ENCODE assay signal across 11 mouse cellular contexts in genomic region chr14:52580319-52580718, GRCm38 (mm10).
DNase-seq lines count a peak whose midpoint lies in the region; ATAC-seq and TF ChIP-seq lines count a peak whose summit lies in the region.
"Had no signal": no experiment of that assay in that cellular context is flagged by ENCODE, and none has a peak within 500 bp of the region (broad histone marks: within the 10 kb centered on the region; RNA-seq: fewer than 3 reads in every experiment).

No protein-coding gene starts in this region.

- H3K9me3 ChIP-seq in hindbrain, postnatal 0 days (ENCODE audit: low read length), result no peaks in the 10 kb centered on the region
- H3K9me3 ChIP-seq in hindbrain, embryonic 12.5 days (replicated peaks), result 0 out of 2 replicates have a peak, but pooled peaks cover 3% of the 10 kb centered on the region
- no peaks in the 10 kb centered on the region for H3K9me3 ChIP-seq in G1E (replicated peaks)

- no peak overlapping the region for H3K27ac ChIP-seq in hindbrain, postnatal 0 days
- H3K27ac ChIP-seq in hindbrain, embryonic 12.5 days, result no peak overlapping the region
- no peak overlapping the region for H3K27ac ChIP-seq in cerebellum, adult 2 months (ENCODE audit: insufficient read depth, low read length)
- H3K27ac ChIP-seq: liver, embryonic 14.5 days had no signal

- no peak overlapping the region for H3K9ac ChIP-seq in hindbrain, postnatal 0 days (replicated peaks; ENCODE audit: low read length)
- H3K9ac ChIP-seq in hindbrain, embryonic 12.5 days, result no peak overlapping the region
- H3K9ac ChIP-seq: liver, embryonic 14.5 days had no signal

- ATAC-seq in hindbrain, postnatal 0 days, result no peak
- no peak for ATAC-seq in hindbrain, embryonic 12.5 days (ENCODE audit: low FRiP score)
- ATAC-seq in G1E (ENCODE audit: extremely low read depth, insufficient number of reproducible peaks, low FRiP score, poor library complexity, severe bottlenecking), result no peak
- peak; percentile 46; the same call in 1 of the 2 replicates for ATAC-seq in megakaryocyte progenitor cell, adult 5-6 weeks (replicated peaks; ENCODE audit: poor library complexity)
- ATAC-seq: inflammation-experienced regulatory T-cells, adult 6 months had no signal

- peak; percentile 4 for DNase-seq in hindbrain, postnatal 0 days (ENCODE audit: low spot score)
- DNase-seq in 416B (ENCODE audit: low read depth) (peak; percentile 34), G1E (ENCODE audit: low spot score) (no peak)
- no peak for DNase-seq in lung, postnatal 25 days (ENCODE audit: low spot score)
- no peak for DNase-seq in cerebellum, adult 2 months
- no peak for DNase-seq in layer of hippocampus, adult 8-10 months (ENCODE audit: low spot score in 2 of 2)
- DNase-seq: gastrocnemius, postnatal 36 days had no signal

- H3K4me1 ChIP-seq in hindbrain, postnatal 0 days (ENCODE audit: insufficient read depth, low read length), result no peaks in the 10 kb centered on the region
- H3K4me1 ChIP-seq in hindbrain, embryonic 12.5 days, result no peaks in the 10 kb centered on the region
- H3K4me1 ChIP-seq in G1E (ENCODE audit: insufficient read depth, low read depth, low read length), result no peaks in the 10 kb centered on the region
- H3K4me1 ChIP-seq in cerebellum, adult 2 months (ENCODE audit: control insufficient read depth, insufficient read depth, low read length), result no peaks in the 10 kb centered on the region

- no peaks in the 10 kb centered on the region for H3K27me3 ChIP-seq in hindbrain, postnatal 0 days (ENCODE audit: insufficient read depth, low read length)
- no peaks in the 10 kb centered on the region for H3K27me3 ChIP-seq in hindbrain, embryonic 12.5 days
- H3K27me3 ChIP-seq in G1E (ENCODE audit: insufficient read depth, low read length), result no peaks in the 10 kb centered on the region
- H3K27me3 ChIP-seq in cerebellum, adult 2 months (ENCODE audit: control insufficient read depth, insufficient read depth, low read length), result no peaks in the 10 kb centered on the region

- H3K4me3 ChIP-seq in hindbrain, postnatal 0 days (ENCODE audit: low read length), result no peak overlapping the region
- no peak overlapping the region for H3K4me3 ChIP-seq in hindbrain, embryonic 12.5 days
- no peak overlapping the region for H3K4me3 ChIP-seq in G1E (ENCODE audit: low read depth, low read length)
- no peak overlapping the region for H3K4me3 ChIP-seq in cerebellum, adult 2 months (replicated peaks; ENCODE audit: insufficient read depth, low read depth, low read length)

- H3K4me2 ChIP-seq in hindbrain, postnatal 0 days (ENCODE audit: low read depth, low read length), result no peak overlapping the region
- no peak overlapping the region for H3K4me2 ChIP-seq in hindbrain, embryonic 12.5 days (replicated peaks)

- 49% methylated on average over 3 of the region's 3 CpGs for WGBS in hindbrain, postnatal 0 days
- 48% methylated on average over 3 of the region's 3 CpGs for WGBS in hindbrain, embryonic 12.5 days
- WGBS in cerebellum, adult 2 months, result 54% methylated on average over 3 of the region's 3 CpGs

- TF ChIP-seq CTCF in hindbrain, postnatal 0 days (IDR thresholded peaks at IDR 0.05; ENCODE audit: low read depth), result peak; percentile 41
- TF ChIP-seq CTCF in G1E (IDR thresholded peaks at IDR 0.05; ENCODE audit: low read depth, low read length), result peak; percentile 20; the same call in 1 of the 2 replicates
- TF ChIP-seq CTCF in cerebellum, adult 2 months (IDR thresholded peaks at IDR 0.05; ENCODE audit: borderline replicate concordance, insufficient read depth, low read depth, low read length), result no peak

- H3K36me3 ChIP-seq in hindbrain, postnatal 0 days (ENCODE audit: insufficient read depth, low read length), result no peaks in the 10 kb centered on the region
- H3K36me3 ChIP-seq in hindbrain, embryonic 12.5 days, result no peaks in the 10 kb centered on the region
- no peaks in the 10 kb centered on the region for H3K36me3 ChIP-seq in G1E (replicated peaks)

- no peak for TF ChIP-seq POLR2A in cerebellum, adult 2 months (IDR thresholded peaks at IDR 0.05; ENCODE audit: borderline replicate concordance, insufficient read depth, low read length)

Comparison
In these comparisons a context has a peak if more than half of its experiments do, and no peak if none do; other contexts are left out.
1. DNase-seq: peak in hindbrain, postnatal 0 days (single experiment) and 416B (single experiment); none in G1E (single experiment), lung, postnatal 25 days (single experiment), cerebellum, adult 2 months (0 of 2) and layer of hippocampus, adult 8-10 months (0 of 2).